Mouse (Mus musculus) thymus, postnatal 10 days (tissue): ENCODE measurements around the gene Fbxw2.
"Not testable (repeated sequence)": the region's sequence is repeated elsewhere in the genome, so short reads cannot be mapped to it uniquely, and the experiment has no call there.

Experiments used
- DNase-seq, 2 experiments: peaks; one replicate each; pipeline ENCODE4 v3.0.0; 2021; ENCODE audit warnings: low spot score in 2 of 2

Fbxw2 gene

DNA sequence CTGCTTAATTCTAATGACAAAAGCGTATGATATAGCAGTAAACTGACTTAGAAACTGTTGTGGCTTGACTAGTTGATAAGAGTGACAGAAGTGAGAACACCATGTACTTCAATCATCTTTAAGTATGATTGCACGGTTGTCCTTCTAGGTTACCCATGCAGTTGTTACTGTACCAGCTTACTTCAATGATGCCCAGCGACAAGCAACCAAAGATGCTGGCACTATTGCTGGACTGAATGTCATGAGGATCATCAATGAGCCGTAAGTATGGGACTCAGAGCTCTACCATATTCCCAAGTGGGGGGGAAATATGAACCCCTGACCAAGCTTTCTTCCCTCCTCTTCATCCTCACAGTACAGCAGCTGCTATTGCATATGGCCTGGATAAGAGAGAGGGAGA is 52.4 kb downstream of the Fbxw2 start:
- no peak for DNase-seq

DNA sequence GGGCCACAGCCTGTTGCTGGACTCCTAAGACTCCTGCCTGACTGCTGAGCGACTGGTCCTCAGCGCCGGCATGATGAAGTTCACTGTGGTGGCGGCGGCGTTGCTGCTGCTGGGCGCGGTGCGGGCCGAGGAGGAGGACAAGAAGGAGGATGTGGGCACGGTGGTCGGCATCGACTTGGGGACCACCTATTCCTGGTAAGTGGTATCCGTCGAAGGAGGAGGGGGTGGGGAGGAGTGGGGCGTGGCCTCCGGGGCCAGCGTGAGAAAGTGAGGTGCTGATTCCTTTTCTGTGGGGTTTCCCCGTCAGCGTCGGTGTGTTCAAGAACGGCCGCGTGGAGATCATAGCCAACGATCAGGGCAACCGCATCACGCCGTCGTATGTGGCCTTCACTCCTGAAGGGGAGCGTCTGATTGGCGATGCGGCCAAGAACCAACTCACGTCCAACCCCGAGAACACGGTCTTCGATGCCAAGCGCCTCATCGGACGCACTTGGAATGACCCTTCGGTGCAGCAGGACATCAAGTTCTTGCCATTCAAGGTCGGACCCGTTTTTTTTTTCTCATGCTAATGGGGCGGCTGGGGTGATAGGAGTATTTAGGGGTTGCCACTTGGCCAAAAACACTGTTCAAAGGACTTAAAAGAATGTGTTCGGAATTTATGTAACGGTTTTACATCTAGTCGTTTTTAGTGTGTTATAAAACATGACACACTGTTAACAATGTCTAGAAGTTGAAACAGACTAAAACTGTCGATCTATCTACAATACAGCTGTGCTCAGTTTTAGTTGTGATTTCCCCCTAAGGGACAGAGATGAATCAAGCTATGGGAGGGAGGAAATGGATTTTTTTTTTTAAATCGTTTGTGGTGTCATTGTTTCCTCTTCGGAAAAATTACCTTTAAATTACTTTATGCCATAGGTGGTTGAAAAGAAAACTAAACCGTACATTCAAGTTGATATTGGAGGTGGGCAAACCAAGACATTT is 53.6 kb downstream of the Fbxw2 start:
- DNase-seq: peak in 1 of 2 experiments; percentile 59

DNA sequence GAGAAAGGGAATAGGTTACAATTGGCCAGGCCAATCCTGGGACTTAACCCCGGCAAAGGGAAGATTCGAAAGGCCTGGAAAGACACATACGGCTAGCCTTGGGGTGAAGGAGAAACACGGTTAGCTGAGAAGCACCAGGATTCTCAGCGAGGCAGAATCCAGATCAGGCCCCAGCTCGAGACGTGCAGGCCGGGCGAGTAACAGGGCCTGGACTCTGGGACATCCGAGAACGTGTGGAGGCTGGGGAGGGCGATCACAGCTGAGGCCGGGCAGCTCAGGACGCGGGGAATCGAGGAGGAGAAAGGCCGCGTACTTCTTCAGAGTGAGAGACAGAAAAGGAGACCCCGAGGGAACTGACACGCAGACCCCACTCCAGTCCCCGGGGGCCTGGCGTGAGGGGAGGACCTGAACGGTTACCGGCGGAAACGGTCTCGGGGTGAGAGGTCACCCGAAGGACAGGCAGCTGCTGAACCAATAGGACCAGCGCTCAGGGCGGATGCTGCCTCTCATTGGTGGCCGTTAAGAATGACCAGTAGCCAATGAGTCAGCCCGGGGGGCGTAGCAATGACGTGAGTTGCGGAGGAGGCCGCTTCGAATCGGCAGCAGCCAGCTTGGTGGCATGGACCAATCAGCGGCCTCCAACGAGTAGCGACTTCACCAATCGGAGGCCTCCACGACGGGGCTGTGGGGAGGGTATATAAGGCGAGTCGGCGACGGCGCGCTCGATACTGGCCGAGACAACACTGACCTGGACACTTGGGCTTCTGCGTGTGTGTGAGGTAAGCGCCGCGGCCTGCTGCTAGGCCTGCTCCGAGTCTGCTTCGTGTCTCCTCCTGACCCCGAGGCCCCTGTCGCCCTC is 54.5 kb downstream of the Fbxw2 start, which contains the start of gene Hspa5:
TSS of gene Hspa5 (plus strand) at position 603 of the 859 bp plus-strand sequence.
- DNase-seq: peak; percentile 96 to 99

DNA sequence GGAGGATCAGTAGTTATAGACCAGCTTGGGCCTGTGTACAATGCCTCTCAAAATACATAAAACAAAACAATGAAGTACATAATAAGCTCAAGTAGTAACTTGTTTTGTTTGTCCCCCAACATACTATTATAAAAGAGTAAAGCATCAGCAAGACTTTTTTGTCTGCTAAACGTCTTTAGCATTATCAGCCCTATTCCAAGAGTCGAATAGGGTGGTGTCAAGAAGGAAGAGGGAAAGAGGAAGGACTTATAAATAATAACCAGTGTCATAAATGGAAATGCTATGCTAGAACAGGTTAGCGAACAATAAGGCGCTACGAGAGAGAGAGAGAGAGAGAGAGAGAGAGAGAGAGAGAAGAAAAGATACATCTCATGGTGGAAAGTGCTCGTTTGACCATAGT is 55.2 kb downstream of the Fbxw2 start:
- DNase-seq: no peak

DNA sequence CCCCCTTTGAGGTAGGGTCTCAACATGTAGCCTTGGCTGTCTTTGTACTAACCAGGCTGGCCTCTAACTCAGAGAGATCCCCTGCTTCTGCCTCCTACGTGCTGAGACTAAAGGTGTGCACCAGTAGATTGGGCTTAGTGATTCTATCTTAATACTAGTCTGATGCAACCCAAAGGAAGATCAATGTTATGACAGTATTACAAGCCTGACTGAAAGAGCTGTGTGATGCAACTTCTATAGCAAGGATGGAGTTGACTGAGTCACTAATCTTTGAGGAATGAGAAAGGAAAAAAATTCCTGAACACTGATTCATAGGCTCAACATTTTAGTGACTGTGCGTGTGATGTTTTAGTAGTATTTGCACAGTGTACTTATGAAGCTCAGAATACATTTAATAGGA is 56.1 kb downstream of the Fbxw2 start:
- DNase-seq: no peak

- DNase-seq: no peak
These were observed 61.3 kb downstream of the Fbxw2 start for GRCm38 (mm10) chr2:34764801-34765200.

- no peak for DNase-seq
These were observed 63.2 kb downstream of the Fbxw2 start for GRCm38 (mm10) chr2:34762872-34763271.

DNA sequence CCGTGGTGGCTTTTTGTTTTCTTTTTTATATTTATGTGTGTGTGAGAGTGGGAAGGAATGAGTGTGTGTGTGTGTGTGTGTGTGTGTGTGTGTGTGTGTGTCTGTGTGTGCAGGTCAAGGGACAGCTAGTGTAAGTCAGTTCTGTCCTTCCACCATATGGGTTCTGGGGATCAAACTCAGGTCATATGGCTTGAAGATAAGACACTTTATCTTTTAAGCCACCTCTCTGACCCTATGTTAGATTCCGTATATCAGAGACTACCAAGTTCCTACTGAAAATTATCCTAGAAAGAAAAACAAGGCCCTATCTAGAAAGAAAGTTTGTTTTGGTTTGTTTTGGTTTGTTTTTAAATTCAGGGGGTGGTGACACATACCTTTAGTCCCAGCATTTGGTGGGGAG is 63.9 kb downstream of the Fbxw2 start:
- no peak for DNase-seq

DNA sequence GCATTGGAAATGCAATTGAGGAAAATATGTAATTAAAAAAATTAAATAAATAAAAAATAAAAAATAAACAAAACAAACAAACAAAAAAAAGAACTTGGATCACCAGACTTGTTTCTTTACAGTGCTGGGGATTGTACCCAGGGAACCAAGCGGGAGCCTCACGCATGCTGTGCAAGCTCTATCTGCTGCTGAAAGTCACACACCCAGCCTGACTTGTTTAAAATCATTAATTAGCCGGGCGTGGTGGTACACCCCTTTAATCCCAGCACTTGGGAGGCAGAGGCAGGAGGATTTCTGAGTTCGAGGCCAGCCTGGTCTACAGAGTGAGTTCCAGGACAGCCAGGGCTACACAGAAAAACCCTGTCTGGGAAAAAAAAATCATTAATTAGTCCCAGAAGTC is 64.8 kb downstream of the Fbxw2 start:
- DNase-seq: not testable (repeated sequence)

- DNase-seq: no peak
These were observed 68.8 kb downstream of the Fbxw2 start for GRCm38 (mm10) chr2:34757341-34757740.

DNA sequence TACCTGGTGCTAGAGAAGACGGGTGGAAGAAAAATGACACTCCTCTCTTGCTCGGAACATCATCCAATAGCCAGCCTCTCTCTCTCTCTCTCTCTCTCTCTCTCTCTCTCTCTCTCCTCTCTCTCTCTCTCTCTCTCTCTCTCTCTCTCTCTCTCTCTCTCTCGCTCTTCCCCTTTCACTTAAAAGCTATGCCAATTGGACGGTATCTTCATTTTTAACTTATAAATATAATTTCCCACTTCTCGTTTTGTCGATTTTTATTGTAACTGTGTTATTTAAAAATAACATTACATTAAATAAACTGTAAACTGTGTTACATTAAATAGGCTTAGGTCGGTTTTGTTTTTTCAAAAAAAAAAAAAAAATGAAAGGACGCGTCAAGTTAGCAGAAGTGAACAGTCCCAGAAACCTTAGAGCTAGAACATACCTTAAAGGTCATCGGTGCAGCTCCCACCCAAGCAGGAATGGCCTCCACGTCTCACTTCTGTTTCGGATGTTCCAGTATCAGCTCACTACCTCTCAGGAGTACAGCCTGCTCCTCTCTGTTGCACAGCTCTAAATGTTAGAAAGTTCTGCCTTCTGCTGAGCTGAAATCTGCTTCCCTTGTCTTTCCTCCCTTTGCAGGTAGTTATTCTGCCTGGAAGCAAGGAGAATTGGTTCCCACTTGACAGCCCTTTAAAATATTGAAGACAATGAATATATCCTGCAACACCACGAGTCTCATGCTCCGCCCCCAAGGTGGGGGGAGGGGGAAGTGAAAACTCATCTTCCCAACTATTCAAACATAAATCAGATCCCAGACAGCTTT is 71.4 kb downstream of the Fbxw2 start, which contains the start of gene Gapvd1:
TSS of gene Gapvd1 (minus strand) at position 682 of the 808 bp plus-strand sequence.
- DNase-seq: peak; percentile 15
